Mouse (Mus musculus) intestine, embryonic 14.5 days (tissue): ENCODE results near the gene Cd59b. TPM values are rescaled to one million over a fixed set of nuclear protein-coding genes. Genes with fewer than 3 reads are reported as not detected.

ENCODE experiments used
- ATAC-seq: fragments of 200-750 bp; cut with Nextera tagmentation; replicated peaks from 2 replicates; pipeline ENCODE4 v1.8.0; 2017; ENCODE audit warnings: low read depth, moderate number of reproducible peaks, moderate TSS enrichment, moderate library complexity; ENCODE audit not compliant: low FRiP score, low TSS enrichment
- DNase-seq: peaks from one replicate; pipeline ENCODE4 v3.0.0-alpha.2; 2018; ENCODE audit warnings: low spot score
- H3K27ac ChIP-seq: fragments of 300-500 bp; sonication (generic); 2 replicates; pipeline ENCODE4 v1.5.1; 2014; ENCODE audit warnings: low read depth, mild to moderate bottlenecking, control low read depth
- H3K27me3 ChIP-seq: fragments of 300-500 bp; sonication (generic); replicated peaks from 2 replicates; pipeline ENCODE4 v1.6.1; 2014; ENCODE audit warnings: low read length, control low read depth; ENCODE audit not compliant: control insufficient read depth, insufficient read depth
- H3K36me3 ChIP-seq: fragments of 300-500 bp; sonication (generic); 2 replicates; pipeline ENCODE4 v1.6.1; 2014; ENCODE audit warnings: low read length, control low read depth; ENCODE audit not compliant: control insufficient read depth, insufficient read depth
- H3K4me1 ChIP-seq: fragments of 300-500 bp; sonication (generic); replicated peaks from 2 replicates; pipeline ENCODE4 v1.6.1; 2014; ENCODE audit warnings: low read length, control low read depth, mixed read lengths; ENCODE audit not compliant: control insufficient read depth, insufficient read depth
- H3K4me2 ChIP-seq: fragments of 300-500 bp; sonication (generic); 2 replicates; pipeline ENCODE4 v1.6.1; 2014; ENCODE audit warnings: low read length
- H3K4me3 ChIP-seq: fragments of 300-500 bp; sonication (generic); 2 replicates; pipeline ENCODE4 v1.5.1; 2014; ENCODE audit warnings: low read depth, low read length, control low read depth, mixed read lengths
- H3K9ac ChIP-seq: fragments of 300-500 bp; sonication (generic); 2 replicates; pipeline ENCODE4 v1.6.1; 2014; ENCODE audit warnings: mild to moderate bottlenecking, low read length
- H3K9me3 ChIP-seq: fragments of 300-500 bp; sonication (generic); 2 replicates; pipeline ENCODE4 v1.6.1; 2016; ENCODE audit warnings: low read length, control low read depth; ENCODE audit not compliant: control insufficient read depth
- WGBS: fragments of 180-500 bp; shearing (Covaris S2); extraction: QIAGEN DNeasy Blood & Tissue Kit; methylation state at CpG from one replicate; pipeline ENCODE4 v1.1.7; 2014; 5-methylcytosine and 5-hydroxymethylcytosine counted together
- polyA plus RNA-seq: library from polyadenylated mRNA; unstranded; fragments of >200 nt; fragmentation: Nextera tagmentation; extraction: Ambion mirVana; gene quantifications from 2 replicates; pipeline ENCODE4 v1.2.1, GENCODE M21; 2014

Cd59b gene
- polyA plus RNA-seq, 1 experiment from 2014 or later: 5.1 TPM

DNA sequence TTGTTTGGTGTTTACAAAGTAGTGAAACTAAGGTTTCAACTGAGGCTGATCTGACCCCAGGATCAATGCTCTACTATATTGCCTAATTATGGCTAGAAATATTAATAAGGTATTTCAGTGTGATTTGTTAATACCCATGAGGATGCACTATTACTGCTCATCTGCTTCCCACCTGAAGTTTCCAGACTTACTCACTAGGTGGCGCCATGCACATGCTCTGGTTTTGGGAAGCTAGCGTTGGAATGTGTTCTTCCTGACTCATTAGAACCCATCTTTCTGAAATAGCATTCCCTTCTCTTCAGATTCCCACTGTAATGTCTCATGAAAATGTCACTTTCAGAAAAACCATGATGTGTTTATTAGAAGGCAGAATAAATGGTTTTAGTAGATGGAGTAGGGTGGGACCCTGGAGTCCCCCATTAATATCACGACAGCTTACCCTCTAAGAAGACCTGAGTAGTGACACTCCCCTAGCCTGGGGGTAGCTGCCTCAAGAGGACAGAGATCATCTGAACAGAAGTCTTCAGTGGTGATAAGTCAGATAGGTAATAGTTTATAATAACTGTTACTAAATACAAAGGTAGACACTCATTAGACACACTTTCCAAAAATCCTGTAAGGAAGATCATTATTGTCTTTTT lies 34.7 kb upstream of the Cd59b start:
- H3K36me3 ChIP-seq: peaks cover 62% of the 10 kb centered on the region
- no peak overlapping the region for H3K9ac ChIP-seq
- DNase-seq (peak; percentile 77), ATAC-seq (no peak; the same call in 1 of the 2 replicates)
- H3K4me1 ChIP-seq: peaks cover under 1% of the 10 kb centered on the region; the same call in 1 of the 2 replicates
- H3K27ac ChIP-seq: no peak overlapping the region
- no peaks in the 10 kb centered on the region for H3K27me3 ChIP-seq
- no peak overlapping the region for H3K4me2 ChIP-seq
- H3K4me3 ChIP-seq: no peak overlapping the region
- no peaks in the 10 kb centered on the region for H3K9me3 ChIP-seq
- 30% methylated on average over 3 of the region's 3 CpGs for WGBS

DNA sequence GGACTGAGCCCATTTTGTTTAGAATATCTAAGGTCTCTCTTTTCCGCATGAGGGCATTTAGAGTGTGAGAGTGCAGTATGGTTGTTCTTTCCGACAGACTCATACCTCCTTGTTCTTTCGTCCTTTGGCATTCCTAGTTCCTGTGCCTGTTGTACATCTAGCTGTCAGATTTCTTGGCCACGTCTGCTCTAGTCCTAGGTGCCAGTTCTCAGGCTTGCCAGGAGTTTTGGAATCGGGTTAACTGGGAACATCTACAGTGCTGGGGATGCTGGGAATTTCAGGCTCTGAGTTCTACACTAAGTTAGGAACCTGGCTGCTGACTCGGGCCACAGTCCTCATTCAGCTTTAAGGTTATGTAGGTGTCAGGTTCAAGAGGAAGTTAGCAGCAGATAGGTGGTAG lies 34.1 kb upstream of the Cd59b start:
- no peak overlapping the region for H3K4me2 ChIP-seq
- DNase-seq (no peak), ATAC-seq (no peak)
- WGBS: 79% methylated on average over 6 of the region's 6 CpGs
- H3K4me3 ChIP-seq: no peak overlapping the region
- H3K9ac ChIP-seq: no peak overlapping the region
- no peaks in the 10 kb centered on the region for H3K27me3 ChIP-seq
- peaks cover 69% of the 10 kb centered on the region for H3K36me3 ChIP-seq
- no peak overlapping the region for H3K27ac ChIP-seq
- no peaks in the 10 kb centered on the region; the same call in 1 of the 2 replicates for H3K4me1 ChIP-seq
- H3K9me3 ChIP-seq: no peaks in the 10 kb centered on the region

DNA sequence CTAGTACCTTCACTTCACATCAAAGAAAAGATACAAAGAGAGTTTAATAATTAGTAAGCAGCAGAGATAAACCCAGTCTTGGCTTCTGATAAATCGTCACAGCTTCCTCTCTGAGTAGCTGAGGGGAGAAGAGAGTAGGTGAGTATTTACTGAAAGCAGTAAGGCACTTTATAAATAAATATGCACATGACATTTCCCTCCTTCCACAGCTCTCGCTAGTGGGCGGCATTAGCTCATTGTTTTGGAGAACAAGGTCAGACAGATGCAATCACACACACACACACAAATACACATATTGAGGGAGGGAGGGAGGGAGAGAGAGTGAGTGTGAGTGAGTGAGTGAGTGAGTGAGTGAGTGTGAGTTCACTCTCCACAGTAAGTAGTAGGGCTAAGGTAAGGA lies 33.3 kb upstream of the Cd59b start:
- 64% methylated on average over 3 of the region's 3 CpGs for WGBS
- Histone ChIP-seq H3K4me3 (no peak overlapping the region), H3K9me3 (no peaks in the 10 kb centered on the region), H3K9ac (no peak overlapping the region), H3K27me3 (no peaks in the 10 kb centered on the region), H3K4me1 (no peaks in the 10 kb centered on the region; the same call in 1 of the 2 replicates), H3K27ac (no peak overlapping the region), H3K4me2 (no peak overlapping the region), H3K36me3 (peaks cover 68% of the 10 kb centered on the region)
- ATAC-seq (no peak), DNase-seq (no peak)

DNA sequence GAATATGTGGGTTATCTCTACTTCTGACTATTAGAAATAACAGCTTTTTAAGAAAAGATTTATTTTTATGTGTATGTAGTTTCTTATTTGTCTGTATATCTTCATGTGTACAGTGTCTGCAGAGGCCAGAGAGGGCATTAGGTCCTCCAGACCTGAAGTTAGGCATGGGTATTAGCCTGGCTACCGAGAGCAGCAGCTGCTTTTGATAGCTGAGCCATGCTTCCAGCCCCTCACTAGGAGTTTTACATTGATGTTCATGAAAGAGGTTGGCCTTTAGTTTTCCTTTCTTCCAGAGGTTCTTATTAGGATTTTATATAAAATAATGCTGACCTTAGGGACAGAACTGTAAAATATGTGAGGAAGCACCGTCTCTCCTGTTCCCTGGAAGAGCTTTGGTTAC lies 31.4 kb upstream of the Cd59b start:
- no peak for DNase-seq
- Histone ChIP-seq H3K4me2 (no peak overlapping the region), H3K27ac (no peak overlapping the region), H3K27me3 (no peaks in the 10 kb centered on the region), H3K4me3 (no peak overlapping the region), H3K9me3 (no peaks in the 10 kb centered on the region), H3K9ac (no peak overlapping the region), H3K36me3 (peaks cover 68% of the 10 kb centered on the region), H3K4me1 (no peaks in the 10 kb centered on the region; the same call in 1 of the 2 replicates)
- WGBS: 87% methylated on average over 2 of the region's 2 CpGs
- ATAC-seq: no peak

DNA sequence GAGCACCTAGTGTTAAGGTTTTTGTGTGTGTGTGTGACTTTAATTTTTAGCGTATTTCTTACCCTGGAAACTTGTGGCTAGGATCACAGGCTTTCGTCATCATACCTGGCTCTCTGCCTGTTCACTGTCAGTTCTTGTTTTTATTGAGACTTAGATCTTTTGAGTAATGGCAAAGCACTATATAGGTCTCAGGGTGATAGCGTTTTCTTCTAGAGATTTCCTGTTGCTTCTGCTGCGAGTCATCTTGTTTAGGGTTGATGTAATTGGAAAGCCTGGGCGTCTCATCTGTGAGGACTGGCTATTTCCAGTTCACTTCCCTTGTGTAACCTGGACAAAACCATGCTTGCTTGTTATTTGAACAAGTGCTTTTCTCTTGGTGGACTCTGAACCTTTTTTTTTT lies 28.0 kb upstream of the Cd59b start:
- H3K27me3 ChIP-seq: no peaks in the 10 kb centered on the region
- H3K9me3 ChIP-seq: no peaks in the 10 kb centered on the region
- H3K4me2 ChIP-seq: no peak overlapping the region
- peaks cover 58% of the 10 kb centered on the region for H3K36me3 ChIP-seq
- 79% methylated on average over 5 of the region's 5 CpGs for WGBS
- H3K27ac ChIP-seq: no peak overlapping the region
- no peak overlapping the region for H3K9ac ChIP-seq
- ATAC-seq: no peak
- H3K4me3 ChIP-seq: no peak overlapping the region
- H3K4me1 ChIP-seq: no peaks in the 10 kb centered on the region
- no peak for DNase-seq

DNA sequence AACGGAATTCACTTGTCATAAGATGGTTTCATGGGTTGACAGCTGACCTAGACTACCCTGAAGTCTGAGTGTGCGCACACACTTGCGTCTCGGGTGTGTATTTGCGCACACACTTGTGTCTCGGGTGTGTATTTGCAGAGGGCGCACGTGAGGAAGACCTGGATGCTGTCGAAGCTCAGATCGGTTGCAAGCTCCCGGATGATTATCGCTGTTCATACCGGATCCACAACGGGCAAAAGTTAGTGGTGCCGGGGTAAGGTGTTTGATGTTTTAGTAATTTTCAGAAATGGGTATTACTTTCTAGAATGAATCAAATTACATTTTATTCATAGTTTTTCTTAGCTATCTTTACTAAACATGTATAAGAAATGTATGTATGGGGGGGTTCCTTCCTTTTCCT lies 26.9 kb upstream of the Cd59b start:
- Histone ChIP-seq H3K9me3 (no peaks in the 10 kb centered on the region), H3K4me2 (no peak overlapping the region), H3K4me1 (no peaks in the 10 kb centered on the region), H3K27ac (no peak overlapping the region), H3K36me3 (peaks cover 52% of the 10 kb centered on the region), H3K27me3 (no peaks in the 10 kb centered on the region), H3K9ac (no peak overlapping the region), H3K4me3 (no peak overlapping the region)
- 93% methylated on average over 15 of the region's 15 CpGs for WGBS
- no peak for DNase-seq
- ATAC-seq: no peak

DNA sequence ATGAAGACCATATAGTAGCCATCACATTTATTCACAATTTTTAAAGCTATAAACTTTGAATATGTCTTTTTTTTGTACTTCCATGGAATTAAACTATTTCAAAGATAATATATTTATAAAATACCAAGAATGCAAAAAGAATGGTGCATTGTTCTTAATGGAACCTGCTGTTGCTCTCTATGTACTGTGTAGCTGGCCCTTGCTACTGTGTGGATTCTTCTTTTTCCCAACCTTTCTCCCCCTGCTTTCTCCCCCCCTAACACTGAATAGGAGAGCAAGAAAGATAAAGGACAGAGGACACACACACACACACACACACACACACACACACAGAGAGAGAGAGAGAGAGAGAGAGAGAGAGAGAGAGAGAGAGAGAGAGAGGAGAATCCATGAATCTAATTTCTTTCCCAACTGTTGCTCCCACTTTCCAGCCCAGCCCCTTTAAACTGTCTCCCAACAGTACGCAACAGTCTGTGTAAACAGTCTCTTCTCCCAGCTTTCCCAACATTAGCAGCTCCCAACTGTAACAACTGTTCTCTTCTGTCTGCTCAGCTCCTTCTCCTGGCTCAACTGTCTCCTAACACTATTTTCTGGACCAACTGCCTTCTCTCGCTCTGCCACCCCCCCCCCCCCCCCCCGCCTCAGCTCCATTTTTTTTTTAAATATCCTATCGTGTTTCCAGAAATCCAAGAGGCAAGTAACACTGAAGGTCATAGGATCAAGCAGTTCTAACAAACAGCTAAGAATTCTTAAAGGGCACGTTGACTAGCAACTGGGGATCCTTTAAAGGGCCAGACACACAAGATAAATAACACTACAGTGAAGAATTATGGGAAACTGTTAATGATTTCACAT lies 25.8 kb upstream of the Cd59b start:
- H3K36me3 ChIP-seq: peaks cover 61% of the 10 kb centered on the region
- no peak overlapping the region for H3K9ac ChIP-seq
- 36% methylated on average over 5 of the region's 5 CpGs for WGBS
- DNase-seq: no peak
- H3K4me1 ChIP-seq: no peaks in the 10 kb centered on the region
- no peak overlapping the region for H3K4me2 ChIP-seq
- H3K27me3 ChIP-seq: no peaks in the 10 kb centered on the region
- no peaks in the 10 kb centered on the region for H3K9me3 ChIP-seq
- no peak overlapping the region for H3K27ac ChIP-seq
- no peak overlapping the region for H3K4me3 ChIP-seq
- no peak for ATAC-seq

DNA sequence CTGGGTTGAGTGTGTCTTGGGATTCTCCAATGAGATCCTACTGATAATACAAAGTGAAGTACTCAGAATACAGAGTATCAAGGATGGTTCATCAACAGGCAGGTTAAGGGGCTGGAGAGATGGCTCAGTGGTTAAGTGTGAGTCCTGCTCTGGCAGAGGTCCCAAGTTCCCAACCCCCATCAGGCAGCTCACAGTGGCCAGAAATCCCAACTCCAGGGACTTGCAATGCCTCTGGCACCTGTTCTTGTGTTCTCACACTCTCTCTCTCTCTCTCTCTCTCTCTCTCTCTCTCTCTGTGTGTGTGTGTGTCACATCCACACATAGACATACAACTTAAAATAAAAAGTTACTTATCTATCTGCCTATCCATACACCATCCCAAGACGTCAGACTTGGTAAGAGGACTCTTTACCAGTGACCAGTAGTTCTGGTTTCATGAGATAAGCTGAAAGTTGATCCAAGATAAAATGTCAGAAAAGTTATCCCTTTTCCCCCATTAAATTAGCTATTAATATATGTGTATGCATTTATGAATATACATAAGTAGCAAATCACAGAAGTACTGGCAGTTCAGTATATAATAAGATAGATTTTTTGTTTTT lies 25.1 kb upstream of the Cd59b start:
- Histone ChIP-seq H3K4me1 (no peaks in the 10 kb centered on the region), H3K9me3 (no peaks in the 10 kb centered on the region), H3K4me2 (no peak overlapping the region), H3K27me3 (no peaks in the 10 kb centered on the region), H3K36me3 (peaks cover 60% of the 10 kb centered on the region), H3K9ac (no peak overlapping the region), H3K4me3 (no peak overlapping the region), H3K27ac (no peak overlapping the region)
- 68% methylated on average over 1 of the region's 1 CpGs for WGBS
- no peak for ATAC-seq
- DNase-seq: no peak
